Mouse (Mus musculus) spleen, adult 18-20 months (tissue): ENCODE measurements around the gene Cers2.

Experiments used
- DNase-seq, 2 experiments: peaks; one replicate each; pipeline ENCODE4 v3.0.0; 2022; ENCODE audit warnings: mixed read lengths in 2 of 2

Cers2 gene

GRCm38 (mm10) chr3:95290156-95290555 is 24.4 kb upstream of the Cers2 start:
- no peak for DNase-seq

DNA sequence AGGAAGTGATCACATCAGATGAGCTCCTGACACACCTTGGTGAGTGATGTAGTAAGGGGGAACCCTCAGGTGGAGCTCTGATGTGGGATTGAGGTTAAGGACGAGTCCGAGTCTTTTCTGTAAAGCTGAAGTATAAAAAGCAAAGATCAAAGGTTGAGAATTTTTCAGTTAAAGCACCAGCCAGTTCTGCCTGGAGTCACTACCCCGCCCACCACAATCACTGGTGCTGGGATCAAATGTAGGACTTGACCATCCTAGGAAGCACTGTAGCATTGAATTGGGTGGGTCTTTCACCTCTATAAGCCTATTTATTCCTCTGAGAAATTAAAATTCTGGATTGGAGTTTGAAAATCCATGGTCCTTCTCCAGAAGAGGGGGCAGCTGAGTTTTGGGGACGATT is 23.6 kb upstream of the Cers2 start:
- DNase-seq: no peak

DNA sequence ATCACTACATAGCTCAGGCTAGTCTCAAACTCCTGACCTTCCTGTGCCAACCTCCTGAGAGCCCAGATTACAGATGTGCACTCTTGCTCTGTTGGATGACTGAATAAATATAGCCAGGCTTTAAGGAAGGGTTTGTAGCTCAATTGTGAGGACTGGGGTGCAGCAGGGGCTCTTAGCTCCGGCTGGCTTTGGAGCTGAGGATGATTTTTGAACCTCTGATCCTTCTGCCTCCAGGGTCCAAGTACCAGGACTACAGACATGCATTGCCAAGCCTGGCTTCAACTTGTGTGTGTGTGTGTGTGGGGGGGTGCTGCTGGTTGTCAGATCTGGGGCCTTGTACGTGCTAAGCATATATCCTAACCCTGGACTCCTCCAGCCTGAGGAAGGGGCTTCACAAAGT is 21.7 kb upstream of the Cers2 start:
- no peak for DNase-seq

DNA sequence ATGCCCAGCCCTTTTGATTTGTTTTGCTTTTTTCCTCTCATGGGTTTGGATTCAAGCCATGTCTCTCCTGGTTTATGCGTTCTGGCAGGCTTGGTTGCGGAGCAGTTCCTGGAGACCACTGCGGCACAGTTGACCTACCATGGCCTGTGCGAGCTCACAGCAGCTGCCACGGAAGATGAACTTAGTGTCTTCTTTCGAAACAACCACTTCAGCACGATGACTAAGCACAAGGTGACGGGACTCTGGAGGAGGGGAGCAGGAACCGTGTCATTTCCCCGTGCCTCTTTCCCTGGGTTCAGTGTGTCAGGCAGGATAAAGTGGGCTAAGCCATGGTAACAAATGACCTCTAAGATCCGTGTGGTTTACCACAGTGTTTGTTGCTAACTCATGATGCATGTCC is 21.1 kb upstream of the Cers2 start:
- no peak for DNase-seq

DNA sequence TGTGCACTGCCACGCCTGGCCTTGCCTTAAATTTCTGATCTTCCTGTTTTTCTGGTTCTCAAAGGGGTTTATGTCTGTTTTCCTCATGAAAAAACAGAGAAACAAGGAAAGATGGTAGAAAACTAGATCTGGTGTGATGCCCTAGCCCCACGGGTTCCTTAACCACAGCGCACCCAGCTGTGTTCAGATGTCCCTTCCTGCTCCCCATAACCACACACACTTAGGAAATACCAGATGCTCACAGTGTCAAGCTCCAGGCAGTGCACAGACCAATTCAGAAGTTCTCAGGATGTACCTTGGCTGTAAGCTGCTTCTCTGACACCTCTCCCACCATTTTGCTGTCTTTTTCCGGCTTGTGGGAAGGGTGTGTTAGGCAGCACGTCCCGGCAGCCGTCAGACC is 20.3 kb upstream of the Cers2 start:
- no peak for DNase-seq

GRCm38 (mm10) chr3:95294718-95295117 is 19.9 kb upstream of the Cers2 start:
- no peak for DNase-seq

GRCm38 (mm10) chr3:95295321-95296102 is 19.1 kb upstream of the Cers2 start:
- no peak for DNase-seq

DNA sequence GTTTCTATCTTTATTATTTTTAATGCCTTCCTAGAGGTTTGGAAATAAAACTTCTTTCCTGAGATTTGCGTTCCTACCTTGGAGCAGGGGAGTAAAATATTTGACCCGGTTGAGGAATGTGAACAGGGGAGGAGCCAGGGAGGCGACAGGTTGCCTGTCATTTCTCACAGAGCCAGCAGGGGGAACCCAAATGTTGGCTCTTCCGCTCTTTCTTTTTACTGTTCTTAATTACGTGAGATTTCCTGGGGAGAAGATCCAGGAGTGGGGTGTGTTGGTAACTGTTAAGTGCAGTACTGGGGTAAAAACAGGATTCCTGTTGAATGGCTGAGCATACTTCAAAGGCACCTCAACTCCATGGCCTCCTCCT is 18.5 kb upstream of the Cers2 start:
- peak in 1 of 2 experiments; percentile 55 for DNase-seq

GRCm38 (mm10) chr3:95298018-95298417 is 16.6 kb upstream of the Cers2 start:
- no peak for DNase-seq

DNA sequence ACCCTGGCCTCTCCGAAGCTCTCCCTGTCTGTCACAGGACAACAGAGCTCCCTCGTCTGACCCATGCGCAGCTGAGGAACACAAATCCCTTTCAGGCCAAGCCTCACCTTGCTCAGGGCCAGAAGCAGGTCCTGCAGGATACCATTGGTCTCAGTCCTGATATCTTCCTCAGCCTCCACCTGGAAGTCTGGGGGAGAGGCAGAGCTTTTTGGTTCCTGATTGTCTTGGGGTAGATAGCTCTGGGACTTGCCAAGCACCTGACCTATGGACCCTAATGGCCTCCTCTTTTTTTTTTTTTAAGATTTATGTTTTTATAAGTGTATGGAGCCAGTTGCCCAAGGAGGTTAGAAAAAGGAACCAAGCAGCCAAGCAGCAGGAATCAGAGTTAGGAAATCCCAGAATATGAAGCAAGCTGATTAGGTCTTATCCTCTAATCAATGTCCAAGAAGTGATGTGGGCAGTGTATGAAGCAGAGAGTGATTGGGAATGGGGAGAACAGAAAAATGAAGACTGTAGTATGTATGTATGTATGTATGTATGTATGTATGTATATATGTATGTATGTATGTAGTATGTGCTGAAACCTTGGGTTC is 13.3 kb upstream of the Cers2 start:
- DNase-seq: no peak

DNA sequence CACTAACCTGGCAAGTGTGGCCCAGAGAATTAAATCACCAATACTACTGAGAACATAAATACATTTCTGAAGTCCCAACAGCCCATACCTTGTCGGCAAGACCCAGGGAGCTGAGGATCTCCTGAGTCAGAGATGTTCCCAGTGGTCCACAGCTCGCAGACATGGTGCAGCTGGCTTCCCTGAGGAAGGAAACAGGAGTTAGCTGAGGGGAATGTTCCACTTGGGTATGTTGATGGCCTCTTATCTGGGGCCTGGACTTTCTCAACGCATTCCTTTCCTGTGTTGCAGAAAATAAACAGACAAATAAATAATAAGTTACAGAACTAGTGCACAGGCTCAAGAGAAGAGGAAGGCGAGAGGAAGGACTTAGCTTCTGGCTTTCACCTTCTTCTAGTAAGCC is 8.3 kb upstream of the Cers2 start:
- no peak for DNase-seq

DNA sequence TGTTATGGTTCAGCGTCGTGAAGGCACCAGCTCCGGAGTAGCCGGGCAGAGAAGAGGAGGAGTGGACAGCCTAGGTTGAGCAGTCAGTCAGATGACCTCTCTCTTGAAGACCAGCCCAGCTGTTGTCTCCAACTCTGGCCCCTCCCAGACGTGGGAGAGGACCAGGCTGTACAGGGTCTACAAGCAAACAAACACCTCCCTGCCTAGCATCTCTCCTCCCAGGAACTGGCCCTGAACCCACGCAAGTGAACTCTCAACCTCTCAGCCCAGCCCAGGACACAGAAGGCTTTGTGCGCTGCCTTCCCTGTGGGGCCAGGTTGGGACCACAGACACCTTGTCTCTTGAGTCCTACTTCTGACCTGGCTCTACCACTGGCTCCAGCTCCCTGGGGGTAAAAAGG is 7.5 kb upstream of the Cers2 start, which contains the start of gene Anxa9:
Gene Anxa9 (minus strand): TSS at position 77 of the 400 bp plus-strand sequence.
- no peak for DNase-seq

GRCm38 (mm10) chr3:95310496-95310895 is 4.1 kb upstream of the Cers2 start:
- no peak for DNase-seq

- DNase-seq: peak; percentile 34 to 54
Measured at GRCm38 (mm10) chr3:95310968-95311882, 3.4 kb upstream of the Cers2 start.

DNA sequence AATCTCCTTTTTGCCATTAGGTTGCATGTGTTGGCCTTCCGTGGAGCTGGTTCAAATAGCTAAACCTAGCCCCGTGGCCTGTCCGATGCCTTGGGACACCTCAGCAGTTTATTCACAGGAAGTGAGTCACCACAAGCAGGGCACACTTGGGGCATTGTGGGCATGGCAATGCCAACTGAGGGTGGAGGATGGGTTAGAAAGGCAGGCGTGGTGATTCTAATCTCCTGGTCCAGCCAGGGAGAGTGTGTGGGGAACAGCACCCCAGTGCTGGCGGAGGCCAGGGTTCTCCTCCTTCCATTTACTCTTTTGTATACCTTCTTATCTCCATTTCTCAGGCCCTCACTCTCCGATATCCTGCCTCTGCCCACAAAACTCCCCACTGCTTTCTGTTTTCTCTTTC is 2.0 kb upstream of the Cers2 start:
- DNase-seq: peak in 1 of 2 experiments; percentile 21

- DNase-seq: no peak
Measured at GRCm38 (mm10) chr3:95313476-95313875, 1.1 kb upstream of the Cers2 start.

- DNase-seq: no peak
Measured at GRCm38 (mm10) chr3:95314075-95314474, 516 bp upstream of the Cers2 start.

GRCm38 (mm10) chr3:95315094-95315843 is 678 bp downstream of the Cers2 start:
- DNase-seq: peak; percentile 89 to 91

DNA sequence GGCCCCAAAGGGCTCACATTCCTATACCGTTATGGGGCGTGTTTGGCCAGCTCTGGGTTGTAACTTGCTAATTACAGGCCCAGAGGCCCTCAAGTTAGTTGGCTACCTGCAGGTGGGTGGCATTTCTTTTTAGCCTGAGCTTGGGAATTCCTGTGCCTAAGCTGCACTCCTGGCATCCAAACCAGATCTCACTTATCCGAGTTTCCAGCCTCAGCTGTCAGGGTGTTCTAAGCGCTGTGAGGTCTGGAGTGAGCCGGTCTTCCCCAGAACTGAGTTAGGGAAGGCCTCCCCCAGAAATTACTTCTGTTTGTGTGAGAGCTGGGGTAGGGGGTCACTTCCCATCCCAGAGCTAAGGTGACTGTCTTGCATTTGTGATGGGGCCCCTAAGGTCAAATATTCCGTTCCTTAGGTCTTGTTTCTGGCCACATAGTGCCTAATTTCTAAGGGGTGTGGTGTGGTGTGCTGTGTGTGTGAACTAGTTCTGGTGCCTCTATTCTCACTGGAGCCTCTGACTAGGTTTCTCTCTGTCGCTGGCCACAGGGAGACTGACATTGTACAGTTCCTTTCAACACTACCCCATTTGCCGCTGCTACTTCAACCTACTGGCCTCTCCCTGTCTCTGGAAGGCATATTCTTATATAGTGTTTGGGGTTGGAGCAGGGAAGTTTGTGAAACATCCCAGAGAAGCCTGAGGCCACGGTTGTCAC is 1.4 kb downstream of the Cers2 start:
- no peak for DNase-seq

DNA sequence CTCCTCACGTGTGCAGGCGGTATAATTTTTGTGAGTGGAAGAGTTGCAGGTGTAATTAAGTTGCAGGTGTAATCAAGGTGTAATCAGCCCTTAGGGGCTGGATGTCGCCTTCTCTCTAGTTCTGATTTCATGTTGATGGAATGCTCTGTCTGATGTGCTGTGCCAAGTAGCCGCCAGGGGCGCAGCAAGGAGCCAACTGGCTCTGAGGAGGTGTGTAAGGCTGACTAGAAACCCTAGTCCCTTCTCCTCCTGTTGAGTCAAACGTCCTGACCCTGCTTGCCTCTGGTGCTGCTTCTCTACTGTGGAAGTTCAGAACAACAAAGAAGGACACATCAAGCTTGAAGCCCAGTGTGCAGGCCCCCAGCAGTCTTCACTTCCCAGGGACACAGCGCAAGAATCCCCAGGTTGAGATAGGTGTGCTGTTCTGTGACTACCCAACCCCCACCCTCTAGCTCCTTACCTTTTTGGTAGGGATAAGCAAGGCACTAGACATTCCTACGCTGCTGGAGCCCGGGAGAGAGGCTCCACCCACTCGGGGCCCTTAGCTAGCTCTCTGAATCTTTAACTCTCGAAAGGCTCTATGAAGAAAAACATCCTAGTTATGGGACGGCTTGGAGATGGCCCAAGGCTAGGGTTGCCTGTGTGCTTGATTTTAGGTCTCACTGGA is 3.0 kb downstream of the Cers2 start:
- DNase-seq: peak; percentile 39 to 66

GRCm38 (mm10) chr3:95318548-95318947 is 4.0 kb downstream of the Cers2 start:
- DNase-seq: no peak

GRCm38 (mm10) chr3:95319110-95319509 is 4.5 kb downstream of the Cers2 start:
- no peak for DNase-seq
